Mouse (Mus musculus) C2C12 (cell line): Measurements from ENCODE around the gene Edar.

Experiments
- CEBPB ChIP-seq: IDR thresholded peaks from one replicate; pipeline ENCODE4 v1.6.1; 2011; ENCODE audit warnings: low read depth, mild to moderate bottlenecking, control low read depth, moderate library complexity
- CTCF ChIP-seq: IDR thresholded peaks from one replicate; pipeline ENCODE4 v1.5.1; 2011; ENCODE audit not compliant: control insufficient read depth, insufficient read depth, insufficient read length
- MYOD1 ChIP-seq: IDR thresholded peaks from one replicate; pipeline ENCODE4 v1.6.1; 2011; ENCODE audit warnings: low read depth; ENCODE audit not compliant: control insufficient read depth, insufficient read length

DNA sequence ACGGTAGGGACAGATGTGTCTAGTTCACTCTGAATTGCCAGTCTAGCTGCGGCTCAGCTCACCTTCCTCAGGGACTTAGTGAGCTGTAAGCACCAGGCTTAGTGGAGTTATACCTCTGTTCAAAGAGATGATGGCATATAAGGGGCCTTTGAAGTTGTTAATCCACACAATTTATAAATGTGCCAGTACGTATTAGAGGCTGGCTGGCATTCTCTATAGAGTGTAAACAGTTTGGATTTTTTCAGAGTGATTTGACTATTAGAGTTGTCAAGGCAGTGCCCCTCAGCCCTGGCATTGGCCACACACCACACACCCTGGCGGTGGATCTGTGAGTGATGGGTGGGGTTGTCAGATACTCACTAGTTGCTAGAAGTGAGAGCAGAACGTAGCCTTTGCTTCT lies 58.9 kb downstream of the Edar start:
- TF ChIP-seq CEBPB (no peak), CTCF (no peak), MYOD1 (no peak)
